Mouse (Mus musculus) liver, embryonic 14.5 days (tissue): ENCODE measurements around the gene Gpr82. TPM values are rescaled to one million over a fixed set of nuclear protein-coding genes. Genes with fewer than 3 reads are reported as not detected.

Source experiments
- ATAC-seq: fragments of 200-750 bp; cut with Nextera tagmentation; 2 replicates; pipeline ENCODE4 v1.8.0; 2017; ENCODE audit warnings: moderate number of reproducible peaks, mild to moderate bottlenecking, moderate library complexity; ENCODE audit not compliant: insufficient read depth
- DNase-seq, 3 experiments: peaks; one replicate each; pipeline ENCODE4 v3.0.0-alpha.2; 2012 to 2013; ENCODE audit warnings: low read depth in 3 of 3, low spot score in 3 of 3
- H3K27ac ChIP-seq: fragments of 300-500 bp; sonication (generic); 2 replicates; pipeline ENCODE4 v1.5.1; 2014; ENCODE audit warnings: moderate library complexity, mild to moderate bottlenecking, control low read depth, inconsistent platforms
- H3K27me3 ChIP-seq: fragments of 300-500 bp; sonication (generic); 2 replicates; pipeline ENCODE4 v1.6.1; 2014; ENCODE audit warnings: mild to moderate bottlenecking, low read length, moderate library complexity; ENCODE audit not compliant: control insufficient read depth, insufficient read depth
- H3K36me3 ChIP-seq: fragments of 300-500 bp; sonication (generic); replicated peaks from 2 replicates; pipeline ENCODE4 v1.6.1; 2014; ENCODE audit warnings: low read depth; ENCODE audit not compliant: control insufficient read depth, insufficient read depth
- H3K4me1 ChIP-seq, 2 experiments: fragments of 200-500 bp in 1 of 2; fragments of 300-500 bp in 1 of 2; sonication (generic) in 1 of 2; replicated peaks; 2 replicates each; pipeline ENCODE4 v1.6.1; 2012 to 2014; ENCODE audit warnings: antibody characterized with exemption in 1 of 2, inconsistent platforms in 1 of 2, low read length in 1 of 2; ENCODE audit not compliant: control insufficient read depth in 2 of 2, insufficient read depth in 2 of 2
- H3K4me2 ChIP-seq: fragments of 300-500 bp; sonication (generic); 2 replicates; pipeline ENCODE4 v1.6.1; 2014; ENCODE audit warnings: low read depth, mild to moderate bottlenecking, control low read depth, moderate library complexity
- H3K4me3 ChIP-seq, 2 experiments: fragments of 200-500 bp in 1 of 2; fragments of 300-500 bp in 1 of 2; sonication (generic) in 1 of 2; 2 replicates each; pipeline ENCODE4 v1.5.1; 2012 to 2014; ENCODE audit warnings: low read depth in 2 of 2, low read length in 2 of 2, mild to moderate bottlenecking in 2 of 2, control low read depth in 1 of 2, inconsistent platforms in 1 of 2, moderate library complexity in 1 of 2; ENCODE audit not compliant: insufficient read depth in 1 of 2
- H3K9ac ChIP-seq: fragments of 300-500 bp; sonication (generic); replicated peaks from 2 replicates; pipeline ENCODE4 v1.6.1; 2014; ENCODE audit warnings: mild to moderate bottlenecking, control low read depth, moderate library complexity
- H3K9me3 ChIP-seq: fragments of 300-500 bp; sonication (generic); 2 replicates; pipeline ENCODE4 v1.6.1; 2016; ENCODE audit warnings: low read length, mixed read lengths; ENCODE audit not compliant: control insufficient read depth
- CTCF ChIP-seq: IDR thresholded peaks from 2 replicates; pipeline ENCODE4 v1.5.1; 2016; ENCODE audit warnings: antibody characterized with exemption, low read depth, control low read depth
- EP300 ChIP-seq: IDR thresholded peaks from 2 replicates; pipeline ENCODE4 v1.6.1; 2016; ENCODE audit warnings: antibody characterized with exemption, low read depth
- WGBS: fragments of 180-500 bp; shearing (Covaris S2); extraction: QIAGEN DNeasy Blood & Tissue Kit; methylation state at CpG from one replicate; pipeline ENCODE4 v1.1.7; 2014; ENCODE audit not compliant: insufficient replicate concordance; 5-methylcytosine and 5-hydroxymethylcytosine counted together
- polyA plus RNA-seq, 2 experiments: library from polyadenylated mRNA; depleted of rRNA in 1 of 2; stranded (reverse) in 1 of 2; unstranded in 1 of 2; fragments of >200 nt; fragmentation: Nextera tagmentation in 1 of 2; extraction: Ambion mirVana in 1 of 2; gene quantifications; 2 replicates each; pipeline versions ENCODE4 v1.2.1 to v1.2.3; 2012 to 2014

Gene Gpr82
- polyA plus RNA-seq, 2 experiments = not detected

- no peak overlapping the region for H3K27ac ChIP-seq
- H3K4me3 ChIP-seq = no peak overlapping the region
- H3K4me1 ChIP-seq = peaks cover 0 to 15% of the 10 kb centered on the region in 2 experiments; a peak in 2 of 4 replicates
- TF ChIP-seq CTCF (no peak), EP300 (no peak)
- ATAC-seq (no peak), DNase-seq (no peak)
- no peaks in the 10 kb centered on the region for H3K9me3 ChIP-seq
- WGBS = 34% methylated on average over 2 of the region's 2 CpGs
- no peak overlapping the region for H3K9ac ChIP-seq
- no peak overlapping the region for H3K4me2 ChIP-seq
- no peaks in the 10 kb centered on the region for H3K36me3 ChIP-seq
- H3K27me3 ChIP-seq = no peaks in the 10 kb centered on the region
These were observed 9.3 kb upstream of the Gpr82 start for GRCm38 (mm10) chrX:13651889-13652288.

- DNase-seq (no peak), ATAC-seq (no peak)
- Histone ChIP-seq H3K4me1 (peaks cover 0 to 15% of the 10 kb centered on the region in 2 experiments; a peak in 2 of 4 replicates), H3K36me3 (no peaks in the 10 kb centered on the region), H3K9me3 (no peaks in the 10 kb centered on the region), H3K9ac (no peak overlapping the region), H3K27ac (no peak overlapping the region), H3K4me2 (no peak overlapping the region), H3K4me3 (no peak overlapping the region), H3K27me3 (no peaks in the 10 kb centered on the region)
- TF ChIP-seq EP300 (no peak), CTCF (no peak)
- WGBS = 45% methylated on average over 1 of the region's 1 CpGs
These were observed 8.9 kb upstream of the Gpr82 start for GRCm38 (mm10) chrX:13652291-13652690.

GRCm38 (mm10) chrX:13655005-13655421 is 6.2 kb upstream of the Gpr82 start:
- H3K4me2 ChIP-seq = no peak overlapping the region
- H3K9ac ChIP-seq = no peak overlapping the region
- no peak overlapping the region for H3K27ac ChIP-seq
- ATAC-seq (no peak), DNase-seq (no peak)
- H3K4me1 ChIP-seq = peaks cover 0 to 20% of the 10 kb centered on the region in 2 experiments; a peak in 2 of 4 replicates
- no peak overlapping the region for H3K4me3 ChIP-seq
- H3K27me3 ChIP-seq = no peaks in the 10 kb centered on the region
- H3K9me3 ChIP-seq = no peaks in the 10 kb centered on the region
- 18% methylated on average over 3 of the region's 3 CpGs for WGBS
- no peaks in the 10 kb centered on the region for H3K36me3 ChIP-seq
- TF ChIP-seq EP300 (no peak), CTCF (no peak)

GRCm38 (mm10) chrX:13655906-13656305 is 5.3 kb upstream of the Gpr82 start:
- Histone ChIP-seq H3K4me1 (peaks cover 0 to 20% of the 10 kb centered on the region in 2 experiments; a peak in 2 of 4 replicates), H3K4me3 (0 out of 4 replicates have a peak overlapping the region, but pooled peaks of 1 of the 2 experiments have one; percentile 14), H3K9ac (peak overlapping the region; percentile 27; the same call in 1 of the 2 replicates), H3K27ac (no peak overlapping the region), H3K27me3 (no peaks in the 10 kb centered on the region), H3K4me2 (peak overlapping the region; percentile 51), H3K9me3 (no peaks in the 10 kb centered on the region), H3K36me3 (no peaks in the 10 kb centered on the region)
- TF ChIP-seq CTCF (no peak), EP300 (no peak)
- DNase-seq = no peak
- WGBS = 41% methylated on average over 6 of the region's 6 CpGs
- no peak for ATAC-seq

- no peak overlapping the region for H3K9ac ChIP-seq
- no peak overlapping the region for H3K4me3 ChIP-seq
- H3K4me1 ChIP-seq = peaks cover 0 to 20% of the 10 kb centered on the region in 2 experiments; a peak in 2 of 4 replicates
- no peaks in the 10 kb centered on the region for H3K36me3 ChIP-seq
- ATAC-seq (no peak), DNase-seq (peak; percentile 30 to 35 (median 31))
- H3K27me3 ChIP-seq = no peaks in the 10 kb centered on the region
- H3K27ac ChIP-seq = no peak overlapping the region
- no peaks in the 10 kb centered on the region for H3K9me3 ChIP-seq
- WGBS = 0% methylated on average over 1 of the region's 1 CpGs
- TF ChIP-seq CTCF (peak; percentile 60; the same call in 1 of the 2 replicates), EP300 (no peak)
- H3K4me2 ChIP-seq = no peak overlapping the region
These were observed 4.4 kb upstream of the Gpr82 start for GRCm38 (mm10) chrX:13656721-13657120.
